Mouse (Mus musculus) right cerebral cortex, postnatal 25 days (tissue): ENCODE results near the gene Polr3e.
"Not testable (repeated sequence)": the region's sequence is repeated elsewhere in the genome, so short reads cannot be mapped to it uniquely, and the experiment has no call there.

ENCODE experiments used
- DNase-seq: peaks from one replicate; pipeline ENCODE4 v3.0.0; 2022

The Polr3e gene

GRCm38 (mm10) chr7:120917592-120918461 lies at the start of gene Polr3e:
Gene Polr3e, plus strand, starts transcription at chr7:120917744.
- DNase-seq, result peak; percentile 99

DNA sequence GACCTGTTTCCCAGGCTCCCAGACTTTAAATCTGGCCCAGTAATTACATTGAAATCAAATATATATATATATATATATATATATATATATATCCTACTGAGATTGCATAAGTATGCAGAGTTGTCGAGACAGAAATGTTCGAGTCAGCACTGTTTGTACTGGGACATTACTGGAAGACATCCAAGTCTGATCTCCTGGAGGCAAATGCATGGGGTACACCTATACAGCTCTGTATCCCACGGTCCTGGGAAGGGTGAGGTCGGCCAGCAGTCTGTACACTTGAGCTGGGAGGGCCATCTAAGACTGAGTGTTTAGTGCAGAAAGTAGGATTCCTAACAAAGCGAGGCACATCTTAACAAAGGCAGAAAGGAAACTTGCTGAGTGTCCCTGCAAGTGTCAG lies 47.7 kb upstream of the Polr3e start:
- DNase-seq, result no peak

DNA sequence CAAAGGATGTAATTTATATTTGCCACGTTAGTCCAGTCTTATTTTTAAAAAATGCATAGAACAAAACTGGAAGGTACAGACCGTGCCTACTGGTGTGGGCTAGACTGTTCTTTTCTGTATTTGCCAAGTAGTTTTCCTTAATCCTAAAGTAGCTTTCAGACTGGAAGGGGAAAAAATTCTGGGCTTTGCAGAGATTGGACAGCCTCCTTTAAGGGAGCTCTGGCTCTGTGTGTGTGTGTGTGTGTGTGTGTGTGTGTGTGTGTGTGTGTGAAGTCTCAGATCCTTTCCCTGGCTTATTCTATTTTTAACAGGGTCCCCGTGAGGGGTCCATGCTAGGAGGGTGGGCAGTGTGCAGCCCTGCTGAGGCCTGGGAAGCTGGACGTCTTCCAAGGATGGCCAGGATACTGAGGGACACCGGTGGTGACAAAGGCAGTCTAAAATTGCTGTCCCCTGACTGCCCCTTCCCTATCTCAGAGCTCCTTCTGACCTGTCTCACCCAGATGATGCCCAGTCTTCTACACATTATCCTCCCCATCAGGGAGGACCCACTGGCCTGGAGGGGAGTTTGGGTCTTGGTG lies 47.0 kb upstream of the Polr3e start:
- DNase-seq, result no peak

DNA sequence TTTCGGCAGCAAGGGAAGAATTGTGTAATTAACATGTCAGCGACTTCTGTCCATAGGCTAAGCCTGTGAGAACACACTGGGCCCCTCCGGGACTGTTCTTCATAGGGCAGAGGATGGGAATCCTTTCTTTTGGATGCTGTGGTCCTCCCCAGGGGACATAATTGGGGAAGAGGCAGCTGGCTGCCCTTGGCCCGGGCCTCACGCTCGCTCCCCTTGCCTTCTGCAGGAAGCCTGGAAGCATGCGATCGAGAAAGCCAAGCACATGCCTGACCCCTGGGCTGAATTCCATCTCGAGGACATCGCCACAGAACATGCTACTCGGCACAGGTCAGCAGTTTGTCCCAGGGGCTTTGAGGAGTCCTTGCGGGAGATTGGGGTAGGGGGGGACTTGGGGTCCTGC lies 44.5 kb upstream of the Polr3e start:
- DNase-seq, result no peak

DNA sequence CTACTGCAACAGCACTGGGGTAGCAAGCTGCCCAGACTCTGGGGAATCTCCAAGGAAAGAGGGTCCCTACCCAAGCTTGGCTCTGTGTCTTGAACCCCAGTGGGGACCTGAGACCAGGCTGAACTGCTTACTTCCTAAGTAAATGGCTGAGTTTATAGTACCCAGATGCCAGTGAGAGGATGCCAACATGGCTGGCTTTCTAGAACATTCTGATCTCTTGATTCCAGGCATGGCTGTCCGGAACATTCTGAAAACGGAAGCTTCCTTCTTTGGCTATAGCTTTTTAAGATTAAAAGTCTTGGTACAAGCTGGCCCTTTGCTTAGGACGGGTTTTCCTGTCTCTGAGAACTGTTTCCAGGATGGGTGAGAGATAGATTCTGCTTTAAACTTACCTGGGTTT lies 43.5 kb upstream of the Polr3e start:
- DNase-seq, result no peak

- no peak for DNase-seq
Measured at GRCm38 (mm10) chr7:120874764-120875539, 42.6 kb upstream of the Polr3e start.

GRCm38 (mm10) chr7:120875540-120876388 lies 41.8 kb upstream of the Polr3e start:
- no peak for DNase-seq

DNA sequence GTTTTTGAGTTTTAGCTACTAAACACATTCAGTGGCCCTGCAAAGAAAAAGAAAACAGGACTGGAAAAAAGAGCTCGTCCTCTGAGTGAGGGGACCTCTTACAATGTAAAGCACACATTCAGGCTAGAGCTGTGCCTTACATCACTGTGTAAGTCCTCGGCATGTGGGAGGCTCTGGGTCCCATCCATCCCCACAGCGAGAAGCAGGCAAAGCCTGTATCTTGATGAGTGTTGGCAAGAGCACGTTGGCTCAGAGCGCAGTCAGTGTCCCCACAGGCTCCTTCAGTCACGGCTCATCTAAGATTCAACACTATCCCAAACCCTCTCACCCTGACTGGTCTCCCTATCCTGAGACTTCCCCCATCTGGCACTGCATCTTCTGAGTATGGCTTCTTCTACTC lies 39.3 kb upstream of the Polr3e start:
- peak; percentile 34 for DNase-seq

DNA sequence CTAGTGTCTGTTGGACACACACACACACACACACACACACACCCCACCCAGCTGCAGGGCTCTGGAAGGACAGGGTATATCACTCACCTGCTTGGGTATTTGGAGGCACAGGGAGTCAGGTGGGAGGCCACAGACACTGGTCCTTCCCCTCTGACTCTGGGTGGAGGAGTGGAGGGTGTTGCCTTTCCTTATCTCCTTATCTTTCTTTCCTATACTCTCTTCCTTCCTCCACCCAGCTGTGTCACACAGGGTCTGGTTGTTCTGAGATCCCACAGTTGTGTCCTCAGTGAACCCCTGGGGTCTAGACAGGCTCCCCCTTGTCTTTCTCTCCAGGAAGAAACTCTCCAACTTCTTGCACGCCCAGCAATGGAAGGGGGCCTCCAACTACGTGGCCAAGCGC lies 37.6 kb upstream of the Polr3e start:
- DNase-seq, result no peak

DNA sequence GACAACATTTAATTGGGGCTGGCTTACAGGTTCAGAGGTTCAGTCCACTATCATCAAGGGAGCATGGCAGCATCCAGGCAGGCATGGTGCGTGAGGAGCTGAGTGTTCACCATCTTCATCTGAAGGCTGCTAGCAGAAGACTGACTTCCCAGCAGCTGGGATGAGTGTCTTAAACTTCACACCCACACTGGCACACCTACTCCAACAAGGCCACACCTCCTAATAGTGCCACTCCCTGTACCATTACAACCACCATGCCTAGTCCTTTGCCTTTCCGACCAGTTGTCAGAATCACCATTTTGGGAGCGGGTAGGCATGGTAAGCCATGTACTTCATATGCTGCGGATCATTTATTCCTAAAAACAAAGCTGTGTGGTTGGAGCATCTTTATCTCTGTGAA lies 36.8 kb upstream of the Polr3e start:
- DNase-seq, result no peak

DNA sequence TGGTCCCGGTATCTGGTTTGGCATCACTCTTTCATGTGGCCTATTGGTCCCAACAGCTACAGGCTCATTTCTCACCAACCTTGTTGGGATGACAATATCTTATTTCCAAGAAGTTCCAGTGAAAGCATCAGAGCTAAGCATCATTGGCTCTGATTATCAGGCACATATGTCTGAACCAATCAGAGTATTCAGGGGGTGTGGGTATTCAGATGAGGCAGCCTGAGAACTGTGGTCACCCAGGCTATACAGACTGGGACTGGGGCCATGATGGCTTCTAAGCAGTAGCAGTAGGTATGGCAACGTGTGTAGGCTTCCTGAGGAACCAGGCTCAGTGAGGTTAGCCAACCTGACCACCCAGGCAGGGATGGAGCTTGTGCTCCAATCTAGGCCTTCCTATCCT lies 36.1 kb upstream of the Polr3e start:
- DNase-seq, result no peak

DNA sequence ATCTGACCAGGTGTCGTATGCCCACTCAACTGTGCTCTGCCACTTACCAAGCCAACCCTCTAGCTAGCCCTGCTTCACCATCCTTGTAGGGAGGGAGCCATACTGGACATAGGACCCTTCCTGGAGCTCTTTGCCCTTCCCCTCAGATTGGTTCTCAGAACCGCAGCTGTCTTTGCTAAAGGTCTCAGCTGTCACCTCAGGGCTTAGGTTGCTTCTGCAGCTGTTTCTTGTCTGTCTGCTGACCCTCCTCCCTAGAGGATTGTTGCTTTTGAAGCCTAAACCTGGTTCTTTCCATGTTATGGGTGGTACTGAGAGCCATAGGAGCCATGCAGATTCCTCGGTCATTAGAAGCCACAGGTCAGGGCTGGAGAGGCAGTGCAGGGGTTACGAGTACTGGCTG lies 34.9 kb upstream of the Polr3e start:
- DNase-seq, result no peak

DNA sequence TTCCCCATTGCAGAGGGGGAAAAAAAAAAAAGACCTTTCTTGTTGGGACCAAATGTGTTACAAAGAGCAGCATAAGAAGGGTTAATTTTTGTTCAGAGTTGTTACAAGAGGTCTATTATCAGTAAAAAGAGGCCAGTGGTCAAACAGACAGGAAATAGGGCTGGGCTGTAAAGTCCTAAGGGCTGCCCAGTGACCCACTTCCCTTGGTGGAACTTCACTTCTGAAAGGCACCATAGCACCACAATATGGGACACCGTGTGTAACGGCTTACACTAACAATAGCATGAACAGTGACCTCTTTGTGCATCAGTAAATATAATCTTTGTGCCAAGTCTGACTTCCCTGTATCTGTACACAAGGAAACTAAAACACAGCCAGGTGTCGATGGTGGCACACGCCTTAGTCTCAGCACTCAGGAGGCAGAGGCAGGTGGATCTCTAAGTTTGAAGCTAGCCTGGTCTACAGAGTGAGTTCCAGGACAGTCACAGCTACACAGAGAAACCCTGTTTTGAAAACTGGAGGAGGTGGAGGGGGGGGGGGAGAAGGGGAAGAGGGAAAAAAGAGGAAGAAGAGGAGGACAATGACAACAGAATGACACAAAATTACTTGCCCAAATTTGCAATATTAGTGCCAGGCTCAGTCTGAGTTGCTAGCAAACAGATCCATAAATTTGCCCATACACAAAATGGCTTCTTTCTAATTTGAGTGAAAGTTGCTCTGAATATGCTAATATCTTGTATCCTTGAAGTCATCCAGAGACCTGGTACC lies 33.8 kb upstream of the Polr3e start:
- DNase-seq, result no peak

DNA sequence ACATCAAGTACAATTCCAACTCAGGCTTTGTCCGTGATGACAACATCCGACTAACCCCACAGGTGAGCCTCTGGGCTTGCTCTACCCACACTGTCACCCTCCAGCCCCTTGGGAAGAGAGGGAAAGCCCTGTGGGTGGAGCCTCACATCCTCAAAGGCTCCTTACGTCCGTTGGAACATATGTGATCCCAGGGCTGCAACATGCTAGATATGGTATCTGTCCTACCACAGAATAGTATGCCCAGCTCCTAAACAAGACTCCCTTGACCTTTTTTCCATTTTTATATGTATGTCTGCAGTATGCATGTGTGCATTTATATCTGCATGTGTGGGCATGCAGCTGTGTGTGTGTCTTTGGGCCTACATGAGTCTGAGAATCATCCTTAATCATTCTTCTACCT lies 32.8 kb upstream of the Polr3e start:
- no peak for DNase-seq

- no peak for DNase-seq
Measured at GRCm38 (mm10) chr7:120893123-120893522, 24.4 kb upstream of the Polr3e start.

DNA sequence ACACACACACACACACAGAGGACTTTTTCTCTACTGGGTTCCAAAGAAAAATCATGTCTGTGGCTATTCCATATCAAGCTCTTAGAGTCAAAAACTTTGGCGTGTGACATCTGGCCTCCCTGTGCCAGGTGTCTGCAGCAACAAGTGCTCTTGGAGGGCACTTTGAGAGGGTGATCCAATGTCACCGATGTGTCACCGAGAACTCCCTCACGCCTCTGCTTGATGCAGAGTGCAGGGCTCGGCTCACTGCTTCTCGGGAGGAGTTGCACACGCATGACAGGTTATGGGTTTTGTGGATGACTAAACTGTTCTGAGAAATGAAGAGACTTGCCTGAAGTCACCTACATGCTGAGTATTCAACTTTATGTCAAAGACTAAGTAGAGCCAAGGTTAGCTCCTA lies 20.5 kb upstream of the Polr3e start:
- DNase-seq, result no peak

DNA sequence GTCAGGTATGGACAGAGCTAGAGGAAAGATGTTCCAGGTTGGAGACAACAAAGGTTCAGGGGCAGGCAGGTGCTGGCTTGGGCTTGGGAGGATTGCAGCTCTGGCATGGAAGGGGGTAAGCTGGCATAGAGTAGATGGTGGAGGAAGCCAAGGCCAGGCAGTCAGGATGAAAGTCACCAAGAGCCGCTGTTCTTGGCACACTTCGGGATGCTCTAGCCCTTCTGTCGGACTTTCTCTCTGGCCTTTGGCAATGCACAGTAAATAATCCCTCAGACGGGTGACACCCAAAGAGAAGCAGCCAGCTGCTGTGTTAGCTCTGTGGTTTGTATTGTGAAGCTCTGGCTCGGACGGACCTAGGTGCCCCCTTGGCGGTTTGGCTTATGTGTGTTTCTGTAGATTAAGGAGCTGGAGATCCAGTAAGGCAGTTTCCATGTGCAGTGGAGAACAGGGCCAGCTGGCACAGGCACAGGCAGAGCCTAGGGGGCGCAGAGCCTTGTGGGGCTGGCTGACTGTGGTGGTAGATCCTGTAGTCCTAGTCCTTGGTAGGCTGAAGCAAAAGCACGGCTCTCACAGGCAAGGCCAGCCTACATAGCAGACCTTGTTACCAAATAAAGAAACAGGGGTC lies 19.7 kb upstream of the Polr3e start:
- DNase-seq, result no peak

- DNase-seq, result no peak
Measured at GRCm38 (mm10) chr7:120900191-120900590, 17.4 kb upstream of the Polr3e start.

DNA sequence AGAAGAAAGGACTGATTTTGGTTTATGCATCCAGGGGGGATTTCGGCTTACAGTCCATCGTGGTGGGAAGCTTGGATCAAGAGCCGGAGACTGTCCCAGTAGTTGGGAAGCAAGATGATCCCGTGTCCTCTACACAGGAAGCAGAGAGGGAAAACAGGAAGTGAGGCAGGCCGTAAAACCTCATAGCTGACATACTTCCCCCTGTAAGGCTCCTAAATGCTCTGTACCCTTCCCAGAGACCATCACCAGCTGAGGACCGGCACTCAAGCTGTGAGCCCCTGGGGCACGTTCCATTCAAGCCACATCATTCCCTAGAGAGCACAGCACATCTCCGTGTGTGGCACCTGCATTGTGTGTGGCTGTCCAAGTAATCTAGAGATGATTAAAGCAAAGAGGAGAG lies 15.8 kb upstream of the Polr3e start:
- DNase-seq, result no peak

DNA sequence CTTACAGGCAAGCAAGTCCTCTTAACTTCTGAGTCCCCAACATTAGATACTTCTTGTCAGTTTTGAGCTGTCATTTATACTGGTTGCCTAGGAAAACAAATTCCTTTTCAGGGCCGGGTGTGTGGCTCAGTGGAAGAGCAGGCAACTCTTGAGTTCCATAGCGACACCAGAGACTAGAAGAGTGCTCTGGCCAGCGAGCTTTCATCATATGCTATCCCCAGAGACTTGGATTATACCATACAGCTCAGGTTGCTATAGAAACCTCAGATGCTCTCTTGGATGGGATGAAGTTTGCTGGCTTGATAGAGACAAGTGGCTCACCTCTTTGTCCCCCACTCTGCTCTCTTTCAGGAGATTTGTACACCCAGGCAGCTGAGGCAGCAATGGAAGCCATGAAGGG lies 14.6 kb upstream of the Polr3e start:
- DNase-seq, result no peak

DNA sequence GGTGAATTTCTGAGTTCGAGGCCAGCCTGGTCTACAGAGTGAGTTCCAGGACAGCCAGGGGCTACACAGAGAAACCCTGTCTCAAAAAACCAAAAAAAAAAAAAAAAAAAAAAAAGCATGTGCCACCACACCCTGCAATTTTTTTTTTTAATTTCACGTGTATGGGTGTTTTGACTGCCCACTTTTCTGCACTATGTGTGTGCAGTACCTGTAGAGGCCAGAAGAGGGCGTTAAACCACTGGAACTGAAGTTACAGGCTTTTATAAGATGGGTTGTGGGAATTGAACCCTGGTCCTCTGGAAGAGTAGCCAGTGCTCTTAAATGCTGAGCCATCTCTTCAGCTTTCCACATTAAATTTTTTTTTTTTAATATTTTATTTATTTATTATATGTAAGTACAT lies 7.4 kb upstream of the Polr3e start:
- DNase-seq, result not testable (repeated sequence)

DNA sequence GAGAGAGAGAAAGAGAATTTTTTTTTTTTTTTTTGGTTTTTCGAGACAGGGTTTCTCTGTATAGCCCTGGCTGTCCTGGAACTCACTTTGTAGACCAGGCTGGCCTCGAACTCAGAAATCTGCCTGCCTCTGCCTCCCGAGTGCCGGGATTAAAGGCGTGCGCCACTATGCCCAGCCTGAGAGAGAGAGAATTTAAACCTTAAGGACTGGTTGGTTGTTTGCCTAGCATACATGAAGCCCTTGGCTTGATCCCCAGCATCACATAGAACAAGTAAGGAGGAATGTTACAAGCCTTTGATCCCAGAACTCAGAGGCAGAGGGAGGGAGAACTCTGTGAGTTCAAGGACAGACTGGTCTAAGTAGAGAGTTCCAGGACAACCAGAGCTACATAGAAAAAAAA lies 6.3 kb upstream of the Polr3e start:
- DNase-seq, result not testable (repeated sequence)
